Mouse (Mus musculus) liver, adult 2 months (tissue): ENCODE data around the gene Gpr55.

ENCODE experiments used
- CTCF ChIP-seq: fragments of 200-500 bp; IDR thresholded peaks from 2 replicates; pipeline ENCODE4 v1.5.1; 2011; ENCODE audit warnings: low read depth, low read length, control low read depth
- POLR2A ChIP-seq: fragments of 200-500 bp; IDR thresholded peaks from 2 replicates; pipeline ENCODE4 v1.6.1; 2011; ENCODE audit warnings: low read length, control low read depth; ENCODE audit not compliant: insufficient read depth; ENCODE audit errors: extremely low read depth

DNA sequence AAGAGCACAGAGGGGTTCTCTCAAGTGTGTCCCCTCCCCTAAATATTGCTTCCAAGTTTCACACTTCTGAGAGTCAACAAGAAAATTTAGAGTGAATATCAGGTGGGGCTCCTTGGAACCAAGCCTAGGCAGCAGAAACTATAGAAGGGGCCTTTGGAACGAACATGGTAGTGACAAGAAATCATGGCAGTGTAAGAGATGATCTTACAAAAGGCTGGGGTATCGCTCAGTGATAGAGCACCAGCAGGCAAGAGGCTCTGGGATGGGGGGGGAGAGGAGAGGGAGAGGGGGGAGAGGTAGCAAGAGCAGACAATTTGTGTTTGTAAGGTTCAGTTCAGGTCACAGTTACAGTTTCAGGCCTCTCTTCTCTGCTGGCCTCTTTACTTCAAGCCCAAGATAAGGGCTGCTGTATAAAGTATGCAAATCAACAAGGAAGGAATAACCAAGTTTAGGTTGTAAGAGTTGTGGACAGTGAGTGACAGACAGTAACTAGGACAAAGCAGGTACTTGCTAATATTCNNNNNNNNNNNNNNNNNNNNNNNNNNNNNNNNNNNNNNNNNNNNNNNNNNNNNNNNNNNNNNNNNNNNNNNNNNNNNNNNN, 11.6 kb downstream of the Gpr55 start:
- TF ChIP-seq CTCF, result no peak
- no peak for TF ChIP-seq POLR2A
